7 mouse cellular contexts compared by ENCODE assay signal in genomic region chr5:21055820-21056531, GRCm38 (mm10). TPM values are rescaled to one million over a fixed set of nuclear protein-coding genes. Genes with fewer than 3 reads are reported as not detected.
DNase-seq lines count a peak whose midpoint lies in the region; ATAC-seq lines count a peak whose summit lies in the region.

Ptpn12 (minus strand) TSS chr5:21055911.

- no peaks in the 10 kb centered on the region for H3K9me3 ChIP-seq in intestine, embryonic 16.5 days (ENCODE audit: control insufficient read depth, low read length)
- H3K9me3 ChIP-seq in midbrain, embryonic 11.5 days (ENCODE audit: control insufficient read depth, low read length) = no peaks in the 10 kb centered on the region

- ATAC-seq in intestine, embryonic 16.5 days = peak; percentile 96
- ATAC-seq in midbrain, embryonic 11.5 days (ENCODE audit: low FRiP score) = peak; percentile 96

- intact Hi-C loops in left cerebral cortex, postnatal 36 days (cut with DNase I) = loop anchor here (1.0 to 10.0 kb wide), 7 partner anchors 83 to 589 kb away; partner anchors contain the start of genes Armc10, Fbxl13, Gsap and Phtf2

- H3K36me3 ChIP-seq in intestine, embryonic 16.5 days (ENCODE audit: control insufficient read depth, insufficient read depth, low read length) = no peaks in the 10 kb centered on the region
- H3K36me3 ChIP-seq in midbrain, embryonic 11.5 days (ENCODE audit: control insufficient read depth, insufficient read depth, low read length) = no peaks in the 10 kb centered on the region

- peak within 1 kb of the TSS; percentile 98 for H3K4me3 ChIP-seq in intestine, embryonic 16.5 days (ENCODE audit: low read length)
- peak within 1 kb of the TSS; percentile 95 for H3K4me3 ChIP-seq in midbrain, embryonic 11.5 days (ENCODE audit: low read depth, low read length)

- peak within 1 kb of the TSS; percentile 55 for H3K4me2 ChIP-seq in intestine, embryonic 16.5 days (ENCODE audit: low read depth, low read length)
- H3K4me2 ChIP-seq in midbrain, embryonic 11.5 days = peak within 1 kb of the TSS; percentile 61

- H3K9ac ChIP-seq in intestine, embryonic 16.5 days (ENCODE audit: low read depth, low read length) = peak within 1 kb of the TSS; percentile 95
- H3K9ac ChIP-seq in midbrain, embryonic 11.5 days (ENCODE audit: low read length) = peak within 1 kb of the TSS; percentile 99

- peaks cover 10% of the 10 kb centered on the region for H3K4me1 ChIP-seq in intestine, embryonic 16.5 days (ENCODE audit: control insufficient read depth, insufficient read depth, low read length)
- peaks cover 4% of the 10 kb centered on the region for H3K4me1 ChIP-seq in midbrain, embryonic 11.5 days (ENCODE audit: control insufficient read depth, insufficient read depth, low read length)

- peak; percentile 99 for DNase-seq in adrenal gland, adult 2 months
- peak; percentile 93 for DNase-seq in embryo, embryonic 11.5 days (ENCODE audit: low read depth, low spot score)
- peak; percentile 96 to 97 for DNase-seq in gastrocnemius, postnatal 4 days (ENCODE audit: low spot score in 2 of 2)
- peak; percentile 93 to 98 for DNase-seq in left cerebral cortex, postnatal 36 days (ENCODE audit: low spot score in 2 of 2)
- peak; percentile 99 for DNase-seq in midbrain, embryonic 11.5 days (ENCODE audit: low spot score, missing footprints)
- peak; percentile 95 for DNase-seq in skeletal muscle tissue, adult 2 months (ENCODE audit: low read depth, low spot score)

- no peaks in the 10 kb centered on the region for H3K27me3 ChIP-seq in intestine, embryonic 16.5 days (replicated peaks; ENCODE audit: control insufficient read depth, insufficient read depth, low read length)
- no peaks in the 10 kb centered on the region for H3K27me3 ChIP-seq in midbrain, embryonic 11.5 days (ENCODE audit: control insufficient read depth, insufficient read depth, low read length)

- WGBS in intestine, embryonic 16.5 days = 1% methylated on average over 58 of the region's 73 CpGs
- WGBS in midbrain, embryonic 11.5 days = under 1% methylated on average over 60 of the region's 73 CpGs

- H3K27ac ChIP-seq in intestine, embryonic 16.5 days (ENCODE audit: low read length) = peak within 1 kb of the TSS; percentile 99
- peak within 1 kb of the TSS; percentile 99 for H3K27ac ChIP-seq in midbrain, embryonic 11.5 days (ENCODE audit: low read depth, low read length)

RNA-seq across cellular contexts. Expression of gene Ptpn12, which starts in this region (rescaled TPM):
- total RNA-seq in adrenal gland, adult 2 months (2021) = 10 to 100 TPM; 47.4 to 54.4 TPM
- polyA plus RNA-seq in adrenal gland, adult 2 months (2012; rRNA removed) = 20.2 and 21.6 TPM in 2 replicates
- total RNA-seq in gastrocnemius, postnatal 4 days (2021) = 10 to 100 TPM; 41.9 to 46.7 TPM
- 10.6 and 12.1 TPM in 2 replicates for polyA plus RNA-seq in intestine, embryonic 16.5 days (2015; fragmentation: Nextera tagmentation; extraction: Ambion mirVana)
- 10 to 100 TPM; 26.9 to 34.7 TPM for total RNA-seq in left cerebral cortex, postnatal 36 days (2021)
- 28.0 and 29.6 TPM in 2 replicates for polyA plus RNA-seq in midbrain, embryonic 11.5 days (2014; fragmentation: Nextera tagmentation; extraction: Ambion mirVana)

Comparison
In these comparisons a context has a peak if more than half of its experiments do, and no peak if none do; other contexts are left out.
1. Peak in every context shown above with its lines: DNase-seq, ATAC-seq, H3K4me3 ChIP-seq and H3K27ac ChIP-seq.